Mouse (Mus musculus) frontal cortex, postnatal 10 days (tissue): ENCODE data around the gene Pdcd2l.

Experiments used
- DNase-seq, 2 experiments: peaks; one replicate each; pipeline ENCODE4 v3.0.0; 2022; ENCODE audit warnings: low spot score in 2 of 2, mixed read lengths in 1 of 2

Pdcd2l gene

GRCm38 (mm10) chr7:34196132-34197128 lies at the start of gene Pdcd2l:
TSS of gene Pdcd2l (minus strand) at chr7:34196661.
- peak; percentile 83 to 94 for DNase-seq

GRCm38 (mm10) chr7:34242176-34242575 lies 45.7 kb upstream of the Pdcd2l start:
- no peak for DNase-seq

- no peak for DNase-seq
Observed at GRCm38 (mm10) chr7:34238086-34238485, 41.6 kb upstream of the Pdcd2l start.

GRCm38 (mm10) chr7:34235602-34236001 lies 39.1 kb upstream of the Pdcd2l start:
- no peak for DNase-seq

- DNase-seq: no peak
Observed at GRCm38 (mm10) chr7:34234610-34235561, 38.4 kb upstream of the Pdcd2l start.

GRCm38 (mm10) chr7:34233909-34234609 lies 37.6 kb upstream of the Pdcd2l start:
- peak; percentile 99 to 100 for DNase-seq

GRCm38 (mm10) chr7:34232785-34233725 lies 36.6 kb upstream of the Pdcd2l start:
- DNase-seq: no peak

- peak; percentile 43 to 77 for DNase-seq
Observed at GRCm38 (mm10) chr7:34230116-34230515, 33.7 kb upstream of the Pdcd2l start, which contains the start of gene Gpi1. TSS of gene Gpi1 (minus strand) at chr7:34230336.

GRCm38 (mm10) chr7:34229691-34230111 lies 33.2 kb upstream of the Pdcd2l start:
- peak; percentile 58 for DNase-seq

- DNase-seq: no peak
Observed at GRCm38 (mm10) chr7:34229153-34229552, 32.7 kb upstream of the Pdcd2l start.

- DNase-seq: no peak
Observed at GRCm38 (mm10) chr7:34228641-34229040, 32.2 kb upstream of the Pdcd2l start.

- DNase-seq: no peak
Observed at GRCm38 (mm10) chr7:34226846-34227245, 30.4 kb upstream of the Pdcd2l start.

GRCm38 (mm10) chr7:34226086-34226485 lies 29.6 kb upstream of the Pdcd2l start:
- no peak for DNase-seq

- DNase-seq: no peak
Observed at GRCm38 (mm10) chr7:34224308-34224707, 27.8 kb upstream of the Pdcd2l start.

GRCm38 (mm10) chr7:34222340-34222739 lies 25.9 kb upstream of the Pdcd2l start:
- no peak for DNase-seq

- DNase-seq: no peak
Observed at GRCm38 (mm10) chr7:34221594-34222250, 25.3 kb upstream of the Pdcd2l start.

- no peak for DNase-seq
Observed at GRCm38 (mm10) chr7:34218496-34218895, 22.0 kb upstream of the Pdcd2l start.

- DNase-seq: no peak
Observed at GRCm38 (mm10) chr7:34216474-34216873, 20.0 kb upstream of the Pdcd2l start.

GRCm38 (mm10) chr7:34215481-34215880 lies 19.0 kb upstream of the Pdcd2l start:
- no peak for DNase-seq

- DNase-seq: no peak
Observed at GRCm38 (mm10) chr7:34214644-34215043, 18.2 kb upstream of the Pdcd2l start.
